Mouse (Mus musculus) brain, embryonic 14.5 days (tissue): ENCODE results near the gene BC017158.

Experiments
- CTCF ChIP-seq: fragments of 200-500 bp; IDR thresholded peaks from 2 replicates; pipeline ENCODE4 v1.5.1; 2012; ENCODE audit warnings: inconsistent platforms, mild to moderate bottlenecking, moderate library complexity, borderline replicate concordance; ENCODE audit not compliant: insufficient read depth, insufficient read length; ENCODE audit errors: extremely low read depth
- POLR2A ChIP-seq: fragments of 200-500 bp; IDR thresholded peaks from 2 replicates; pipeline ENCODE4 v1.6.1; 2012; ENCODE audit warnings: mild to moderate bottlenecking, inconsistent platforms, borderline replicate concordance; ENCODE audit not compliant: poor library complexity, insufficient read depth, insufficient read length, severe bottlenecking; ENCODE audit errors: extremely low read depth

DNA sequence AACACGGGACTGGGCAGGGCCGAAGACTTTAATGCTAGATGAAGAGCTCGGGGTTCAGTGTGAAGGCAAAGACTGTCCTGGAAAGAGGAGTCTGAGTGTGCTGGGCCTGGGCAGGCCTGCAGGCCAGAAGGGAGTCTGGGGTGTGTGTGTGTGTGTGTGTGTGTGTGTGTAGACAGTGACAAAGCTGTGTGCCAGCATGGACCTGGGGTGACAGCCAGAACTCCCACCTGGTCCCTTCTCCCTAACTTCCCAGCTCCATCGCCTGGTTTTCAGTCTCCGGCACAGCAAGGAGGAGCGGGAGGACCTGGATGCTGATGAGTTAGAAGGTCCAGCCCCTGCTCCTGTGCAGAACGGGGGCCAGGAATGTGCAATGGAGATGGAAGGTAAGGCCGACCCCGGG is 26.5 kb downstream of the BC017158 start:
- no peak for TF ChIP-seq POLR2A
- TF ChIP-seq CTCF, result no peak
